Mouse (Mus musculus): ENCODE measurements around the gene Nkx6-2. TPM values are rescaled to one million over a fixed set of nuclear protein-coding genes. Genes with fewer than 3 reads are reported as not detected.

Gene Nkx6-2
- 5.6 and 6.1 TPM in 2 replicates for polyA plus RNA-seq (2014; fragmentation: Nextera tagmentation; extraction: Ambion mirVana)

DNA sequence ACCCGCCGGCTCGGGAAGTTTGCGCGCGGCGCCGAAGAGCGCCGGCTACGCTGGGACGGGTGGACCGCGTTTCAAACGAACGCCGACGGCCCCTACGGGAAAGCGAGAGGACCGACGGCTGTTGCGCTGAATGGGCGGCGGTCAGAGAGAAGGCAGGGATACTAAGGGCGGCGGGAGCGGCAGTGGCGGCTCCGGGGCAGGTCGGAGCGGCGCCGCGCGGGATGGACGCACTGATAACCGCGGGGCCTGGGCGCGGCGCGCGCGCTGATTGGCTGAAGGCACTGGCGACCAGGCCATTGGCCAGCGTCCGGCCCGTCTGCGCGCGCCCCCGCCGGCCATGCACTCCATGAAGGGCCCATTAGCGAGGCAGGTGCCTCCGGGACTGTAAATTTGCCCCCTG lies at the start of gene Nkx6-2:
Gene Nkx6-2 (minus strand): TSS at position 203 of the 400 bp plus-strand sequence.
- Histone ChIP-seq H3K27ac (ENCODE audit: low read depth, low read length) (no peak within 1 kb of the TSS), H3K4me2 (ENCODE audit: low read depth, low read length) (peak within 1 kb of the TSS; percentile 43), H3K27me3 (ENCODE audit: control insufficient read depth, insufficient read depth, low read length) (peaks cover 83% of the 10 kb centered on the region), H3K36me3 (ENCODE audit: control insufficient read depth, insufficient read depth, low read length) (no peaks in the 10 kb centered on the region), H3K9me3 (ENCODE audit: control insufficient read depth, low read length) (no peaks in the 10 kb centered on the region), H3K4me1 (ENCODE audit: control insufficient read depth, insufficient read depth, low read length) (peaks cover 15% of the 10 kb centered on the region; the same call in 1 of the 2 replicates), H3K4me3 (ENCODE audit: low read depth, low read length) (peak within 1 kb of the TSS; percentile 26), H3K9ac (replicated peaks; ENCODE audit: low read depth, low read length) (no peak within 1 kb of the TSS)
- WGBS = 1% methylated on average over 56 of the region's 56 CpGs
- peak; percentile 46; the same call in 1 of the 2 replicates for ATAC-seq (ENCODE audit: low read depth)

- Histone ChIP-seq H3K4me2 (ENCODE audit: low read depth, low read length) (no peak overlapping the region), H3K27me3 (ENCODE audit: control insufficient read depth, insufficient read depth, low read length) (no peaks in the 10 kb centered on the region), H3K27ac (ENCODE audit: low read depth, low read length) (no peak overlapping the region), H3K4me3 (ENCODE audit: low read depth, low read length) (no peak overlapping the region), H3K36me3 (ENCODE audit: control insufficient read depth, insufficient read depth, low read length) (no peaks in the 10 kb centered on the region), H3K9ac (replicated peaks; ENCODE audit: low read depth, low read length) (no peak overlapping the region), H3K9me3 (ENCODE audit: control insufficient read depth, low read length) (no peaks in the 10 kb centered on the region), H3K4me1 (ENCODE audit: control insufficient read depth, insufficient read depth, low read length) (no peaks in the 10 kb centered on the region)
- 87% methylated on average over 9 of the region's 9 CpGs for whole genome bisulfite sequencing
- no peak for ATAC-seq (ENCODE audit: low read depth)
These were observed 42.6 kb upstream of the Nkx6-2 start for GRCm38 (mm10) chr7:139625156-139625555.

- H3K4me3 ChIP-seq (ENCODE audit: low read depth, low read length) = no peak overlapping the region
- H3K27me3 ChIP-seq (ENCODE audit: control insufficient read depth, insufficient read depth, low read length) = 0 out of 2 replicates have a peak, but pooled peaks cover 3% of the 10 kb centered on the region
- H3K9ac ChIP-seq (replicated peaks; ENCODE audit: low read depth, low read length) = no peak overlapping the region
- no peaks in the 10 kb centered on the region for H3K9me3 ChIP-seq (ENCODE audit: control insufficient read depth, low read length)
- no peak overlapping the region for H3K4me2 ChIP-seq (ENCODE audit: low read depth, low read length)
- H3K27ac ChIP-seq (ENCODE audit: low read depth, low read length) = no peak overlapping the region
- WGBS = 88% methylated on average over 13 of the region's 13 CpGs
- no peaks in the 10 kb centered on the region for H3K36me3 ChIP-seq (ENCODE audit: control insufficient read depth, insufficient read depth, low read length)
- ATAC-seq (ENCODE audit: low read depth) = no peak
- H3K4me1 ChIP-seq (ENCODE audit: control insufficient read depth, insufficient read depth, low read length) = no peaks in the 10 kb centered on the region
These were observed 40.0 kb upstream of the Nkx6-2 start for GRCm38 (mm10) chr7:139622568-139622967.

DNA sequence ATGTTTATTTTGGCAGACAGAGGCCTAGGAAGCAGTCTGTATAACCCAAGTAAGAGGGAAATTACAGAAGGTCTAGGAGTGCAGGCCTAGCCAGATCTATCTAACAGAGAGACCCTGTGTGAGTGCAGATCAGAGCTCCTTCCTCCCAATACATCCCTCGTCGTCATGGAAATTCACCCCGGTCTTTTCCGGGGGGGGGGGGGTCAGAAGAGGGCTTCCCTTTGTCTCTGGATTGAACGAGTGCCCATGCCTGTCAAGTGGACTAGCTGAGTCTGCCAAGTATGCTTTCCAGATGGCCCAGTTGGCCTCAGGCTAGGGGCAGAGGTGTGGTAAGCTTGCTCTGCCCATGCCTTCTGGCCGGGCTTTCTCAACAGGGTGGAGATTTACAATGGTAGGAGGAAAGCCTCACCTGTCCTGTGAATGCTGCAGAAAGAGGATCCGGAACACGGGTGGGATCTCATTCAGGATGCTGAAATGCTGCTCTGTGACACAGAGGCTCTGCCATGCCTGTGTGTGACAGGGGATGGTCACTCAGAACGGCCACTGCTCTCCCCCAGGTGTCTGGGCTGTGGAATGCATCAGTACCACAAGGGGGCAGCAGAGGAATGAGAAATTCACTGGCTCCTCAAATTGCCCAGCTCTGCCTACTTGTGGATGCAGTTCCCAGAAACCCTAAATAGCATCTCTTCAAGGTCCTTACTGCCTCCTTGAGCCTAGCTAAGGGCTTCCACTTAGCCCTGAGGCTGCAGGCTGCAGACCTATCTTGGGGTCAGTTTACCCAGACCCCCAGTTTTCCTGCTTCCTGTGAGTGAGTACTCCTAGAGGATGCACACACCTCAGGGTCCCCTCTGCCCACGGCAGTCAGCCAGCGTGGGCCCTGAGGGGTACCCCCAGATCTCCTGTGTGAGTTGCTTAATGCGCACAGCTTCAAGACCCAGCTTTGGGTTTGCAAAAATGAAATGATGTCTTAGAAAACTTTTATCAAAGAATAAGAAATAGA lies 33.5 kb upstream of the Nkx6-2 start:
- no peaks in the 10 kb centered on the region for H3K9me3 ChIP-seq (ENCODE audit: control insufficient read depth, low read length)
- WGBS = 53% methylated on average over 12 of the region's 12 CpGs

DNA sequence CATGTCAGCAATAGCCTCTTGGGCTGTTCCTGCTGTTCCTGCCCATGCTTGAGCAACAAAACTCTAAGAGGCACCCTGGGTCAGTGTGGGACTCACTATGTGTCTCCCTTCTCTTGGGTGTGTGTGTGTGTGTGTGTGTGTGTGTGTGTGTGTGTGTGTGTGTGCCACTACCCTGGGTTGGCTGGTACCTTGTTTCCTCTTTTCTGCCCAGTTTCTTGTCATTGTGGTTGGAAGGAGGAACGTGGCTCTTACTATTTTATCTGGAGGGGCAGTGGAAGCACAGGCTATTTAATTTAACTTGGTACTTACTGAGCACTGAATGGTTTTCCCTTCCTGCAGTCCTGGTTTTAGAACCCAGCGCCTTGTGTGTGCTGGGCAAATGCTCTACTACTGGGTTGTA lies 27.7 kb upstream of the Nkx6-2 start:
- Histone ChIP-seq H3K9me3 (ENCODE audit: control insufficient read depth, low read length) (no peaks in the 10 kb centered on the region), H3K4me1 (ENCODE audit: control insufficient read depth, insufficient read depth, low read length) (no peaks in the 10 kb centered on the region), H3K4me3 (ENCODE audit: low read depth, low read length) (no peak overlapping the region), H3K4me2 (ENCODE audit: low read depth, low read length) (no peak overlapping the region), H3K36me3 (ENCODE audit: control insufficient read depth, insufficient read depth, low read length) (no peaks in the 10 kb centered on the region), H3K9ac (replicated peaks; ENCODE audit: low read depth, low read length) (no peak overlapping the region), H3K27me3 (ENCODE audit: control insufficient read depth, insufficient read depth, low read length) (no peaks in the 10 kb centered on the region), H3K27ac (ENCODE audit: low read depth, low read length) (no peak overlapping the region)
- no peak for ATAC-seq (ENCODE audit: low read depth)
- 90% methylated on average over 2 of the region's 2 CpGs for WGBS

More for the DNA sequence above, 33.5 kb upstream of the Nkx6-2 start:
- Histone ChIP-seq H3K9ac (replicated peaks; ENCODE audit: low read depth, low read length) (no peak overlapping the region), H3K4me3 (ENCODE audit: low read depth, low read length) (no peak overlapping the region), H3K4me2 (ENCODE audit: low read depth, low read length) (no peak overlapping the region), H3K36me3 (ENCODE audit: control insufficient read depth, insufficient read depth, low read length) (no peaks in the 10 kb centered on the region), H3K4me1 (ENCODE audit: control insufficient read depth, insufficient read depth, low read length) (no peaks in the 10 kb centered on the region), H3K27me3 (ENCODE audit: control insufficient read depth, insufficient read depth, low read length) (0 out of 2 replicates have a peak, but pooled peaks cover 3% of the 10 kb centered on the region), H3K27ac (ENCODE audit: low read depth, low read length) (no peak overlapping the region)
- peak; percentile 85; the same call in 1 of the 2 replicates for ATAC-seq (ENCODE audit: low read depth)

GRCm38 (mm10) chr7:139595862-139596261 lies 13.3 kb upstream of the Nkx6-2 start:
- H3K9me3 ChIP-seq (ENCODE audit: control insufficient read depth, low read length) = no peaks in the 10 kb centered on the region
- 57% methylated on average over 6 of the region's 6 CpGs for WGBS
- no peak overlapping the region for H3K9ac ChIP-seq (replicated peaks; ENCODE audit: low read depth, low read length)
- H3K4me3 ChIP-seq (ENCODE audit: low read depth, low read length) = no peak overlapping the region
- H3K4me1 ChIP-seq (ENCODE audit: control insufficient read depth, insufficient read depth, low read length) = 0 out of 2 replicates have a peak, but pooled peaks cover 2% of the 10 kb centered on the region
- H3K27ac ChIP-seq (ENCODE audit: low read depth, low read length) = no peak overlapping the region
- H3K36me3 ChIP-seq (ENCODE audit: control insufficient read depth, insufficient read depth, low read length) = no peaks in the 10 kb centered on the region
- no peak overlapping the region for H3K4me2 ChIP-seq (ENCODE audit: low read depth, low read length)
- ATAC-seq (ENCODE audit: low read depth) = no peak
- H3K27me3 ChIP-seq (ENCODE audit: control insufficient read depth, insufficient read depth, low read length) = peaks cover 18% of the 10 kb centered on the region

DNA sequence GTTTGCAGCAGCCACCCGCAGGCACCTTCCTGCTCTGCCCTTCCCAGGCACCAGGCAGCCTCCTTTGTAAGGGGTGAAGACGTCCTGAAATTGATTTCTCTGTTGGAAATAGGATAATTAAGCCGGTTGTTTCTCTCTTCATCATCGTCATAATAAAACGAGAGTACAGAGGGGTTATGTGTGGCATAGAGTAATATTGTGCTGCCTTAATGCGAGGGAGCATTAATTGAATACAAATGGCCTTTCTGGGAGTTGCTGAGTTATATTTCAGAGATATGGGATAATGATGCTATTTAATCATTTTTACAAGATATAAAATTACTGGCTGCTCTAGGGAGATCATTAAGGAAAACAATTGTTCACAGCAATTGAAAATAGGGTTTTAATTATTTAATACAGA lies 12.7 kb upstream of the Nkx6-2 start:
- H3K27me3 ChIP-seq (ENCODE audit: control insufficient read depth, insufficient read depth, low read length) = peaks cover 18% of the 10 kb centered on the region
- H3K9ac ChIP-seq (replicated peaks; ENCODE audit: low read depth, low read length) = no peak overlapping the region
- 42% methylated on average over 6 of the region's 6 CpGs for WGBS
- H3K36me3 ChIP-seq (ENCODE audit: control insufficient read depth, insufficient read depth, low read length) = no peaks in the 10 kb centered on the region
- H3K27ac ChIP-seq (ENCODE audit: low read depth, low read length) = peak overlapping the region; percentile 50; the same call in 1 of the 2 replicates
- no peak overlapping the region for H3K4me2 ChIP-seq (ENCODE audit: low read depth, low read length)
- ATAC-seq (ENCODE audit: low read depth) = peak; percentile 58; the same call in 1 of the 2 replicates
- no peaks in the 10 kb centered on the region for H3K9me3 ChIP-seq (ENCODE audit: control insufficient read depth, low read length)
- no peak overlapping the region for H3K4me3 ChIP-seq (ENCODE audit: low read depth, low read length)
- H3K4me1 ChIP-seq (ENCODE audit: control insufficient read depth, insufficient read depth, low read length) = 0 out of 2 replicates have a peak, but pooled peaks cover 2% of the 10 kb centered on the region

- Histone ChIP-seq H3K4me3 (ENCODE audit: low read depth, low read length) (no peak overlapping the region), H3K36me3 (ENCODE audit: control insufficient read depth, insufficient read depth, low read length) (no peaks in the 10 kb centered on the region), H3K27ac (ENCODE audit: low read depth, low read length) (no peak overlapping the region), H3K27me3 (ENCODE audit: control insufficient read depth, insufficient read depth, low read length) (peaks cover 46% of the 10 kb centered on the region), H3K9ac (replicated peaks; ENCODE audit: low read depth, low read length) (no peak overlapping the region), H3K9me3 (ENCODE audit: control insufficient read depth, low read length) (no peaks in the 10 kb centered on the region), H3K4me1 (ENCODE audit: control insufficient read depth, insufficient read depth, low read length) (peaks cover 6% of the 10 kb centered on the region; the same call in 1 of the 2 replicates), H3K4me2 (ENCODE audit: low read depth, low read length) (no peak overlapping the region)
- no peak for ATAC-seq (ENCODE audit: low read depth)
- 91% methylated on average over 5 of the region's 5 CpGs for WGBS
These were observed 8.7 kb upstream of the Nkx6-2 start for GRCm38 (mm10) chr7:139591311-139591710.

DNA sequence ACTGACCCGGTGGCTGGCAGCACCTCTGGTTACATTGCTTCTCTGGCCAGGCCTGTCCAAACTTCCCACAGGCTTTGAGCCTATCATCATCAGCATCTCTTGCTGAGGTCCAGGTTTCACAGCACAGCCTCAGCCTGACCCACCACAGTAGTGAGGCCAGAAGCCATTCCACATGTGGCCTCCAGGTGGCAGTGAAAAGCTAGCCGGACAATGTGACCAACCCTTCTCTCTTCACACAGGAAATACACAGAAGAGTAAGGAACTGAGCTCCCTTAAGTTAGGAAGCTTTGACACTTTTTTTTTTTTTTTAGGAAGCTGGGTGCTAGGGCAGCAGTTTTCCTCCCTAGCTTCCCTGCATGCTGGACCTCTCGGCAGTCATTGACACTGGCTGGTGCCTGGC lies 7.7 kb upstream of the Nkx6-2 start:
- peaks cover 55% of the 10 kb centered on the region for H3K27me3 ChIP-seq (ENCODE audit: control insufficient read depth, insufficient read depth, low read length)
- H3K9me3 ChIP-seq (ENCODE audit: control insufficient read depth, low read length) = no peaks in the 10 kb centered on the region
- WGBS = 33% methylated on average over 3 of the region's 3 CpGs
- no peak overlapping the region for H3K9ac ChIP-seq (replicated peaks; ENCODE audit: low read depth, low read length)
- no peak for ATAC-seq (ENCODE audit: low read depth)
- H3K27ac ChIP-seq (ENCODE audit: low read depth, low read length) = no peak overlapping the region
- no peak overlapping the region for H3K4me3 ChIP-seq (ENCODE audit: low read depth, low read length)
- H3K36me3 ChIP-seq (ENCODE audit: control insufficient read depth, insufficient read depth, low read length) = no peaks in the 10 kb centered on the region
- no peak overlapping the region for H3K4me2 ChIP-seq (ENCODE audit: low read depth, low read length)
- H3K4me1 ChIP-seq (ENCODE audit: control insufficient read depth, insufficient read depth, low read length) = peaks cover 4% of the 10 kb centered on the region; the same call in 1 of the 2 replicates
